Mouse (Mus musculus) forelimb bud, embryonic 11.5 days (tissue): ENCODE data around the gene Pex14.
"Not testable (repeated sequence)": the region's sequence is repeated elsewhere in the genome, so short reads cannot be mapped to it uniquely, and the experiment has no call there.

Source experiments
- DNase-seq: peaks from one replicate; pipeline ENCODE4 v3.0.0-alpha.2; 2012; ENCODE audit warnings: low read depth, low spot score

Gene Pex14

GRCm38 (mm10) chr4:149103875-149104561 is 4.3 kb upstream of the Pex14 start, which contains the start of gene Dffa:
Dffa (plus strand) TSS chr4:149104146.
- DNase-seq: peak; percentile 91

GRCm38 (mm10) chr4:149101456-149101855 is 1.8 kb upstream of the Pex14 start:
- DNase-seq: no peak

- DNase-seq: not testable (repeated sequence)
Observed at GRCm38 (mm10) chr4:149100449-149100848, 773 bp upstream of the Pex14 start.

GRCm38 (mm10) chr4:149098571-149098970 is 1.1 kb downstream of the Pex14 start:
- DNase-seq: no peak

- DNase-seq: no peak
Observed at GRCm38 (mm10) chr4:149097956-149098355, 1.7 kb downstream of the Pex14 start.

- DNase-seq: no peak
Observed at GRCm38 (mm10) chr4:149091364-149091763, 8.3 kb downstream of the Pex14 start.

- no peak for DNase-seq
Observed at GRCm38 (mm10) chr4:149085381-149085780, 14.3 kb downstream of the Pex14 start.

GRCm38 (mm10) chr4:149081528-149081927 is 18.1 kb downstream of the Pex14 start:
- DNase-seq: no peak

GRCm38 (mm10) chr4:149080111-149080510 is 19.6 kb downstream of the Pex14 start:
- no peak for DNase-seq

- no peak for DNase-seq
Observed at GRCm38 (mm10) chr4:149079629-149080028, 20.0 kb downstream of the Pex14 start.

GRCm38 (mm10) chr4:149078261-149078660 is 21.4 kb downstream of the Pex14 start:
- DNase-seq: no peak

- peak; percentile 77 for DNase-seq
Observed at GRCm38 (mm10) chr4:149075871-149076575, 23.7 kb downstream of the Pex14 start.

- DNase-seq: no peak
Observed at GRCm38 (mm10) chr4:149075073-149075472, 24.6 kb downstream of the Pex14 start.

- DNase-seq: no peak
Observed at GRCm38 (mm10) chr4:149066672-149067551, 32.8 kb downstream of the Pex14 start.

GRCm38 (mm10) chr4:149064061-149064854 is 35.4 kb downstream of the Pex14 start:
- no peak for DNase-seq

- DNase-seq: no peak
Observed at GRCm38 (mm10) chr4:149062406-149063318, 37.0 kb downstream of the Pex14 start.

GRCm38 (mm10) chr4:149061432-149061718 is 38.3 kb downstream of the Pex14 start:
- DNase-seq: no peak

GRCm38 (mm10) chr4:149060621-149061431 is 38.9 kb downstream of the Pex14 start:
- DNase-seq: no peak

GRCm38 (mm10) chr4:149059713-149060112 is 40.0 kb downstream of the Pex14 start:
- DNase-seq: no peak

GRCm38 (mm10) chr4:149058298-149058697 is 41.4 kb downstream of the Pex14 start:
- no peak for DNase-seq
